25 mouse cellular contexts compared by ENCODE assay signal in the genomic region with DNA sequence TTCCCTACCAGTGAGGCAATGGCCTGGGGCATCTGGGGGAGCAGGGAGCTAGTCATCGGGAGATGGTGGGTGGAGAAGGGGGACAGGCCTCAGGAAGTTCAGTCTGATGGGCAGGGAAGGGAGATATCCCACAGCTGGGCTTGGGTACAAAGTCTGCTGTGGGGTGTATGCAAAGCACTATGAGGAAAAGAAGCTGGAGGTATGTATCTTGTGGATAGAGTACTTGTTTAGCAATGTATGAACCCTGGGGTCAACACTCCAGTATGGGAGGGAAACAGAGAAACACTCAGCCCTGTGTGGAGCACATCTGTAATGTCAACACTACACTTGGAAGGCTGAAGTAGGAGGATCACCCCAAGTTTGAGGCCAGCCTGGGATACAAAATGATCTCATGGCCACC. TPM values are rescaled to one million over a fixed set of nuclear protein-coding genes. Genes with fewer than 3 reads are reported as not detected.
A peak's percentile ranks its signal among the peaks of the same experiment; 100 is the strongest.
DNase-seq lines count a peak whose midpoint lies in the region; ATAC-seq and TF ChIP-seq lines count a peak whose summit lies in the region.
"Had no signal": no experiment of that assay in that cellular context is flagged by ENCODE, and none has a peak within 500 bp of the region (broad histone marks: within the 10 kb centered on the region; RNA-seq: fewer than 3 reads in every experiment).

No protein-coding gene starts in this region.

- no peaks in the 10 kb centered on the region for H3K27me3 ChIP-seq in midbrain, embryonic 11.5 days (ENCODE audit: control insufficient read depth, insufficient read depth, low read length)
- H3K27me3 ChIP-seq in midbrain, postnatal 0 days (ENCODE audit: insufficient read depth, low read length), result no peaks in the 10 kb centered on the region
- no peaks in the 10 kb centered on the region for H3K27me3 ChIP-seq in intestine, embryonic 15.5 days (replicated peaks)
- H3K27me3 ChIP-seq in limb, embryonic 10.5 days (ENCODE audit: low read depth, poor library complexity, severe bottlenecking), result no peaks in the 10 kb centered on the region
- H3K27me3 ChIP-seq: embryonic facial prominence, embryonic 12.5 days; embryonic facial prominence, embryonic 15.5 days; heart, embryonic 12.5 days; heart, embryonic 15.5 days; hindbrain, embryonic 13.5 days; Patski had no signal

- DNase-seq in midbrain, embryonic 11.5 days (ENCODE audit: low spot score, missing footprints), result peak; percentile 2
- no peak for DNase-seq in midbrain, postnatal 0 days (ENCODE audit: low spot score)
- DNase-seq in limb, embryonic 10.5 days (ENCODE audit: low spot score), result peak; percentile 22
- DNase-seq in cerebellum, postnatal 36 days, result no peak
- DNase-seq: adrenal gland, postnatal 10 days; adrenal gland, postnatal 36 days; cerebellum, adult 18-20 months; cerebellum, adult 9-10 months; cerebellum, postnatal 14 days; forebrain, postnatal 0 days; gastrocnemius, postnatal 25 days; heart, adult 18-20 months; heart, postnatal 10 days; heart, postnatal 36 days had no signal

- TF ChIP-seq CTCF in midbrain, postnatal 0 days (IDR thresholded peaks at IDR 0.05), result no peak

- H3K4me2 ChIP-seq in midbrain, embryonic 11.5 days, result no peak overlapping the region
- H3K4me2 ChIP-seq in midbrain, postnatal 0 days (ENCODE audit: low read depth, low read length, poor library complexity, severe bottlenecking), result no peak overlapping the region
- no peak overlapping the region for H3K4me2 ChIP-seq in intestine, embryonic 15.5 days (replicated peaks)
- H3K4me2 ChIP-seq: embryonic facial prominence, embryonic 12.5 days; embryonic facial prominence, embryonic 15.5 days; heart, embryonic 12.5 days; heart, embryonic 15.5 days; hindbrain, embryonic 13.5 days had no signal

- H3K36me3 ChIP-seq in midbrain, embryonic 11.5 days (ENCODE audit: control insufficient read depth, insufficient read depth, low read length), result no peaks in the 10 kb centered on the region
- peaks cover 41% of the 10 kb centered on the region for H3K36me3 ChIP-seq in midbrain, postnatal 0 days (ENCODE audit: insufficient read depth, low read length)
- H3K36me3 ChIP-seq in intestine, embryonic 15.5 days, result no peaks in the 10 kb centered on the region
- H3K36me3 ChIP-seq in limb, embryonic 10.5 days, result peaks cover 16% of the 10 kb centered on the region

- no peak overlapping the region for H3K9ac ChIP-seq in midbrain, embryonic 11.5 days (ENCODE audit: low read length)
- no peak overlapping the region for H3K9ac ChIP-seq in midbrain, postnatal 0 days (replicated peaks; ENCODE audit: low read length, poor library complexity, severe bottlenecking)
- no peak overlapping the region for H3K9ac ChIP-seq in intestine, embryonic 15.5 days
- H3K9ac ChIP-seq: embryonic facial prominence, embryonic 12.5 days; embryonic facial prominence, embryonic 15.5 days; forebrain, postnatal 0 days; heart, embryonic 12.5 days; heart, embryonic 15.5 days; hindbrain, embryonic 13.5 days had no signal

- H3K4me1 ChIP-seq in midbrain, embryonic 11.5 days (ENCODE audit: control insufficient read depth, insufficient read depth, low read length), result no peaks in the 10 kb centered on the region
- H3K4me1 ChIP-seq in midbrain, postnatal 0 days (ENCODE audit: insufficient read depth, low read length), result no peaks in the 10 kb centered on the region
- H3K4me1 ChIP-seq in intestine, embryonic 15.5 days (replicated peaks), result no peaks in the 10 kb centered on the region
- 0 out of 2 replicates have a peak, but pooled peaks cover 2% of the 10 kb centered on the region for H3K4me1 ChIP-seq in limb, embryonic 10.5 days
- H3K4me1 ChIP-seq: embryonic facial prominence, embryonic 12.5 days had no signal

- no peaks in the 10 kb centered on the region for H3K9me3 ChIP-seq in midbrain, embryonic 11.5 days (ENCODE audit: control insufficient read depth, low read length)
- H3K9me3 ChIP-seq in midbrain, postnatal 0 days (ENCODE audit: low read length), result no peaks in the 10 kb centered on the region
- H3K9me3 ChIP-seq in intestine, embryonic 15.5 days, result no peaks in the 10 kb centered on the region
- H3K9me3 ChIP-seq in limb, embryonic 10.5 days (replicated peaks), result no peaks in the 10 kb centered on the region
- H3K9me3 ChIP-seq: embryonic facial prominence, embryonic 12.5 days; embryonic facial prominence, embryonic 15.5 days; heart, embryonic 12.5 days; heart, embryonic 15.5 days; hindbrain, embryonic 10.5 days; hindbrain, embryonic 13.5 days had no signal

- WGBS in midbrain, embryonic 11.5 days, result 80% methylated on average over 1 of the region's 1 CpGs
- 69% methylated on average over 1 of the region's 1 CpGs for WGBS in midbrain, postnatal 0 days
- 41% methylated on average over 1 of the region's 1 CpGs for WGBS in intestine, embryonic 15.5 days
- WGBS in limb, embryonic 10.5 days, result 61% methylated on average over 1 of the region's 1 CpGs

- H3K4me3 ChIP-seq in midbrain, embryonic 11.5 days (ENCODE audit: low read depth, low read length), result no peak overlapping the region
- H3K4me3 ChIP-seq in midbrain, postnatal 0 days (ENCODE audit: low read depth, low read length), result no peak overlapping the region
- no peak overlapping the region for H3K4me3 ChIP-seq in intestine, embryonic 15.5 days (replicated peaks)
- no peak overlapping the region for H3K4me3 ChIP-seq in limb, embryonic 10.5 days
- H3K4me3 ChIP-seq: embryonic facial prominence, embryonic 12.5 days; embryonic facial prominence, embryonic 15.5 days; heart, embryonic 12.5 days; heart, embryonic 15.5 days; hindbrain, embryonic 10.5 days; hindbrain, embryonic 13.5 days had no signal

- no peak for ATAC-seq in midbrain, embryonic 11.5 days (ENCODE audit: low FRiP score)
- ATAC-seq in midbrain, postnatal 0 days (ENCODE audit: low FRiP score), result no peak
- ATAC-seq in intestine, embryonic 15.5 days, result peak; percentile 41; the same call in 1 of the 2 replicates
- ATAC-seq in megakaryocyte, adult 5-6 weeks (ENCODE audit: poor library complexity, severe bottlenecking), result no peak
- ATAC-seq: forebrain, embryonic 14.5 days; forebrain, postnatal 0 days; hindbrain, embryonic 16.5 days; Patski had no signal

- H3K27ac ChIP-seq in midbrain, embryonic 11.5 days (ENCODE audit: low read depth, low read length), result no peak overlapping the region
- no peak overlapping the region for H3K27ac ChIP-seq in midbrain, postnatal 0 days (ENCODE audit: low read depth, low read length)
- no peak overlapping the region for H3K27ac ChIP-seq in intestine, embryonic 15.5 days
- H3K27ac ChIP-seq in limb, embryonic 10.5 days, result no peak overlapping the region
- H3K27ac ChIP-seq: embryonic facial prominence, embryonic 12.5 days; embryonic facial prominence, embryonic 15.5 days; heart, embryonic 15.5 days; hindbrain, embryonic 10.5 days; hindbrain, embryonic 13.5 days had no signal

RNA-seq across cellular contexts. Expression of a gene that starts 20.1 kb away (rescaled TPM):
- polyA plus RNA-seq in midbrain, embryonic 11.5 days (2014; fragmentation: Nextera tagmentation; extraction: Ambion mirVana), result 58.0 and 58.2 TPM in 2 replicates
- 6.8 and 9.5 TPM in 2 replicates for total RNA-seq in midbrain, postnatal 0 days (2014; rRNA removed)
- polyA plus RNA-seq in midbrain, postnatal 0 days (2015; fragmentation: Nextera tagmentation; extraction: Ambion mirVana), result 45.6 and 46.2 TPM in 2 replicates
- 74.3 and 74.8 TPM in 2 replicates for polyA plus RNA-seq in intestine, embryonic 15.5 days (2015; fragmentation: Nextera tagmentation; extraction: Ambion mirVana)
- polyA plus RNA-seq in limb, embryonic 10.5 days (2016; fragmentation: Nextera tagmentation; extraction: Ambion mirVana), result 70.7 and 80.4 TPM in 2 replicates
- total RNA-seq in megakaryocyte, adult 5-6 weeks (2015), result 24.7 and 25.6 TPM in 2 replicates
- 12.0 and 18.1 TPM in 2 replicates for total RNA-seq in megakaryocyte, adult 5-6 weeks (2017)

RNA-seq across cellular contexts. Expression of a gene that starts 24.4 kb away (rescaled TPM):
- 186 and 205 TPM in 2 replicates for polyA plus RNA-seq in midbrain, embryonic 11.5 days (2014; fragmentation: Nextera tagmentation; extraction: Ambion mirVana)
- total RNA-seq in midbrain, postnatal 0 days (2014; rRNA removed), result 100 and 107 TPM in 2 replicates
- 145 and 155 TPM in 2 replicates for polyA plus RNA-seq in midbrain, postnatal 0 days (2015; fragmentation: Nextera tagmentation; extraction: Ambion mirVana)
- polyA plus RNA-seq in intestine, embryonic 15.5 days (2015; fragmentation: Nextera tagmentation; extraction: Ambion mirVana), result 241 and 242 TPM in 2 replicates
- polyA plus RNA-seq in limb, embryonic 10.5 days (2016; fragmentation: Nextera tagmentation; extraction: Ambion mirVana), result 231 and 240 TPM in 2 replicates
- total RNA-seq in megakaryocyte, adult 5-6 weeks (2015), result 97.2 and 101 TPM in 2 replicates
- total RNA-seq in megakaryocyte, adult 5-6 weeks (2017), result 76.5 and 88.6 TPM in 2 replicates

Comparison
In these comparisons a context has a peak if more than half of its experiments do, and no peak if none do; other contexts are left out.
1. DNase-seq: peak in midbrain, embryonic 11.5 days (single experiment) and limb, embryonic 10.5 days (single experiment); none in midbrain, postnatal 0 days (single experiment) and cerebellum, postnatal 36 days (0 of 2).